Mouse (Mus musculus): ENCODE measurements around the gene Pcnx2.

Pcnx2 gene

DNA sequence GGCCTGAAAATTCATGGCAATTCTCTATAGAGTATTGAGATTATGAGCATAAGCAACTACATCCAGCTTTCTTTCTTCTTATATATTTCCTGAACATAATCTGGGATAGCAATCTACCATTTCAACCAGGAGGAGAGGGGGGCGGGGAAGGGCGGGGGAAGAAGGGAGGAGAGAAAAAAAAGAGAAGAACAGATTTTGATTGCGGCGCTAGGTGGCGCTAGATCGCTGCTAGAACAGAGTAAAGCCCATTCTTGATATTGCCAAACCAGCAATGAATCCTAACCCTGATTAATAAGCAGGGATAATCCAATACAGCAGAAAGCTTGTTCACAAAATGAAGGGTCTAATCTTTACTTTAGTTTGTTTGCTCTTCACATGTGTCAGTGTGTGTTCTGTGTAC, 782 bp upstream of the Pcnx2 start:
- no peak for DNase-seq (ENCODE audit: low spot score)

DNA sequence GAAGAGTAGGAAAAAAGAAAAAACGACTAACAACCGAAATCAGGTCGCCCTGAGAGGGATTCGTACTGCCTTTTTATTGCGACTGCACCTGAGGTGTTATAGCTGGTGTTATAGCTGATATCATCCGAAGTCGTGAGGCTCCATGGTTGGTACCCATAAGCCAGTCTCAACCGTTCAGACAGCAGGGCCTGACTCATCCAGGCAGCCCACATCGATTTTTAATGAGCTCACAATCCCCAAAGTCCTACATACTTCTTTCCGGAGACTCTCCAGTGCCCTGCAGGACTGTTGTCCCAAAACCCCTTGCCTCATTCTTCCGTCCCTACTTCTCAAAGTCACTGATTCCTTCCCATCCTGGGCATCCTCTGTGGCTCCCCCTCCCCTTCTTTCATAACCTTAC, 729 bp downstream of the Pcnx2 start:
- DNase-seq (ENCODE audit: low spot score), result no peak

DNA sequence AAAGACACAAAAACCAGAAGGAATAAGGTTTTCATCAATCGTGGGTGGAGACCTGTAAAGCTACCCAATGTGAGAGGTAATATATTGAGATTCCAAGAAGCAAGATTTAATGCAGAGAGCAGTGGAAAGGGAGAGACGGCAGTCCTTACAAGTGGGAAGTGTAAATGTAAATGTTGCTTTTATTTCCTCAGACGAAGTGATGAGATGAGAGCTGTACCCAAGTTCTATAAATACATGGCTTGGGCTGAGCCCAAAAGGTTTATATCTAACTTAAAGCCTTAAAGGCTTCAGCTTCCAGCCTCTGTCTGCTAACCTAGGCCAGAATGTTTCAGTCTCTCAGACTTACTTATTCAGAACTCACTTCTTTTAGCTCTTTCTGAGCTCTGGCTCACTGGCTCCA, 8.2 kb downstream of the Pcnx2 start:
- no peak for DNase-seq (ENCODE audit: low spot score)

DNA sequence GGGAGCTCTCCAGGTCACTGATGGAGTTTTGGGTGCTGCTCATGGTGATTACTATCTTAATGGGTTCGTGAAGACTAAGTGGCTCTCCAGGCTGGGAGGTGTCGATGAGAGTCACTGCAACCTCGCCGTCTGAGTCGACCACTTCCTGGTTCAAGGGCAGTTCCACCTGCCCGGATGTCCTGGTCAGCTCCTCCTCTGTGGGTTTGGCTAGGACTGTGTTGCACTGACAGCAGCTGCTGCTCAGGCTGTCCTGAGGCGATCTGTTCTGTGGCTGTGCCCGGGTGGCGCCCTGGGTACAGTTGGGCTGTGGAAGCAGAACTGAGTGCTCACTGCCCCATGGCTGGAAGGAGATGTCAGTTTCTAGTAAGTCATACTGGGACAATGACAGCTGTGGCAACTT, 10.6 kb downstream of the Pcnx2 start:
- no peak for DNase-seq (ENCODE audit: low spot score)

DNA sequence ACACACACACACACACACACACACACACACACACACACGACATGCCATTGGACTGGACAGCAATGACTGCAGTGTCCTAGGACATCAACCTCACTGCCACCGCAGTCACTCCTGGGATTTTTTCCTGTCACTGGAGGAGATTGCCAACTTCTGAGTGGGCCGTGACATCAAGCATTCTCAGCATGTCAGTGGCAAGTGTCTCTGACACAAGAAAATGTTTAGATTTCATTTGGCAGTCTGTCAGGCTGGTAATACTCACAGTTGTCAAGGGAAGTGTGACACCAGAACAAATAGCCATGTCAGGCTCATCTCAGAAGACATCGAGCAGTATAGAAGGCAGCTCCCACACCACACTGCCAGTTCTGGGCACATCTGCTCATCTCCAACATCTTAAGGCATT, 17.7 kb downstream of the Pcnx2 start:
- DNase-seq (ENCODE audit: low spot score), result no peak

DNA sequence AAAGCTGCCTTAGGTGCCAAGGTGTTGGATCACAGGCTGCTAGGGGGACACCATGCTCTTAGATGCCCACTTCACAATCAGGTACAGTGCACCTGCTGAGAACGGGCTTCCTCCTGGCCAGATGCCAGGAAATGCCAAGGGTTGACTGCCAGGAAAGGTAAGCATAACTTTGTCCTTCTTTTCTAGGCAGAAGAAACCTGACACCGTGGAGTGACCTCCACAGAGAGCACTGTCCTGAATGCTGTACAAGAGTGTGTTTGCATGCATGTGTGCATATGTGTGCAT, 24.9 kb downstream of the Pcnx2 start:
- DNase-seq (ENCODE audit: low spot score), result no peak

DNA sequence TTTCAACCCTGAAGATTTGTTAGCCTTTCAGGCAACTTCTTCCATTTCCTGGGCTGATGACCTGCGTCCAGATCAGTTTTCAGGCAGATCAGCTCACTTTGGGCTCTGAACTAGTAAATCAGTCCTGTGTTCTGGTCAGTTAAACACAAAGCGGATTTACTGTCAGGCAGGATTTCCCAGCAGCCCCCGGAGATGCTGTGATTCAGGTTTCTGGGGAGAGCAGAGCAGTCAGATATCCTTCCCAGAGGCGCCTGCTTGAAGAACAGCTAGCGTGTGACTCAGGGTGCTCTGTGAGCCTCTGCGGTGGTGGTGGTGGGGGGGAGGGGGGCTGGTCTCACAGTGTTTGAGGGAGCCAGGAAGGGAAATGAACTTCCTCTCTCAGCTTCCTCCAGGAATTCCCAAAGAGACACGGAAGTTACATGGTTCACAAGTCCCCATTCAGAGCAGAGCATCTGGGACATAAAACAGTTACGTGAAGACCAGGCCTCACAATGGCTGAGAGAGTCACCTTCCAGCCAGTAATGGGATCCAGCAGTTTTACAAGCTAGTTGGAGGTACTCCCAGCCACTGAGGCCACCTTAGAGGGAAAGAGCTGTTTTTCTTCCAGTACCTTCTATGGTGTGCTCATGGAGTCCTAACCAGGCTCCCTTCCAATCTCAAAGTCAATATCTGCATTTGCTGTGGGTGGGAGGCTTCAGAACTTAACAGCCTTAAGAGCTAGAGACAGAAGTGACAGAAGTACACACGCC, 25.4 kb downstream of the Pcnx2 start:
- DNase-seq (ENCODE audit: low spot score), result no peak

DNA sequence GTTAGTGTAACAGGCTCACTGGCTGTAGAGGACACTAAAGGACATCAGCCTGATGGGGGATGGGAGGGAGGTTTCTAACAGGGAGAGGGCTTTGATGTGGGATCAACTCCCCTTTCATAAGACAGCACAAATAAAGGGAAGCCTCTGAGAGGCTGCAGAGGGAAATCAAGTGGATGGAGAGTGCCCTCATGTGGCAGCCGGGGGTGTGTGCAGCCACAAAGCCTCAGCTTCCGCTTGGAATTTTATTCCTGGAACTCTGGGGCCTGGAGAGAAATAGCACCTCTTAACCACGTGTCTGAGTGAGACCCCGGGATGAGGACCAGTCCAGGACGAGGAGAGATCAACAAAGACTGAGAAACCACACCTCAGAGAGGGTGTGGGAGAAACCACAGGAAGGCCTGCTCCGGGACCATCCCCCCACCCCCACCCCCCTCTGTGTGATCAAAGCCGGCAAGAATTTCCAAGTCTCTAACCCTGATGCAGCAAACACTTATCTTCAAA, 27.2 kb downstream of the Pcnx2 start:
- peak; percentile 7 for DNase-seq (ENCODE audit: low spot score)

DNA sequence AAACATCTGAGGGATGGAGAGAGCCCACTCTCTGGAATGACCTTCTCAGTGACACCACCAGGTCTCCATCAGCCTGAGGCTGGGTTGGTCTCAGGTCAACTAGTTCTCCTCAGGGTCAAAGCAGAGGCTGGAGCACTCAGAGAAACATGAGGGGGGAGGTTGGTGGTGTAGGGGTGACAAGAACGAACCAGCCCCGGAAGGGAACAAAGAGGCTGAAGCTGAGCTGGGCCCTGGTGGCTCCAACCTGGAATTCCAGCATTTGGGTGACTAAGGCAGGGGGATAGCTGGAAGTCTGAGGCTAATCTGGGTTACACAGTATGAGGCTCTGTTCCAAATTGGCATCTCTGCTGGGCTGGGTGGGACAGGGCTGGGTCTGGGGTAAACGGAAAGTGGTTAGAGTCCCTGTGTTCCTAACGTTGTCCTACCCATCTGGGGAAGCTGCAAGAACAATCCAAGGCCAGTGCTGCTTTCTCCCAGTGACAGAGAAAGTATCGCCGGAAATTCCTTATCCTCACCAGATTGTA, 27.9 kb downstream of the Pcnx2 start:
- no peak for DNase-seq (ENCODE audit: low spot score)

DNA sequence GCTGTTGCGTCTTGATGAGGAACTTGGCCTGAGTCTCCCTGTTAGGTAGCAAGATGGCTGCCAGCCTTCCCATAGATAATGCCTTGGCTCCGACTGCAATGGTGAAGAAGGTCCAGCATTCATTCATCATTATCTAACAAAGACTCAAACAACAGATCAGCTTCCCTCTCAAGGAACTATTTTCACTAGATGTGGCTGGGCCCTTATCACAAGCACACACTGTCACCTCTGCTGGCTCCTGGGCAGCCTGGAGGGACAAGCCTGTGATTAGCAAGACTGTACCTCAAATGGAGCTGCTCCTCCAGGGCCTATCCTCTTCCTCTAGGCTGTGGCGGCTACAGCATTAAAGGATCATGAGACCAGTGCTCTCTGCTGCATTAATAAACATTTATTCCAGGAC, 28.4 kb downstream of the Pcnx2 start:
- no peak for DNase-seq (ENCODE audit: low spot score)

DNA sequence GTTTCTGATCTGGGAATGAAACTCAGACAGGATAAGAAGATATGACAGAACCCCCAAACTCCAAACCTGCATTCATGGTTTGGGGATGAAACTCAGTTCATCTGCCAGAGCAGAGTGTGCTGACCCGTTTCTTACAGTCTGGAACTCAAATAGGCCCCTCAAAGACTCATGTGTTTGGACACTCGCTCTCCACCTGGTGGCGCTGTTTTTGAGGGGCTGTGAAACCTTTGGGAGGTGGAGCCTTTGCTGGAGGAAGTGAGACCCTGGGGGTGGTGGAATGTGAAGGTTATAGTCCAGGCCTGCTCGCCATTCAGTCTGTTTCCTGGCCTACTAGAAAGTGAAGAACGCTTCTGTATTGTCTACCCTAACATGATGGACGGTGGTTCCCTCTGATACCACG, 29.6 kb downstream of the Pcnx2 start:
- DNase-seq (ENCODE audit: low spot score), result no peak

DNA sequence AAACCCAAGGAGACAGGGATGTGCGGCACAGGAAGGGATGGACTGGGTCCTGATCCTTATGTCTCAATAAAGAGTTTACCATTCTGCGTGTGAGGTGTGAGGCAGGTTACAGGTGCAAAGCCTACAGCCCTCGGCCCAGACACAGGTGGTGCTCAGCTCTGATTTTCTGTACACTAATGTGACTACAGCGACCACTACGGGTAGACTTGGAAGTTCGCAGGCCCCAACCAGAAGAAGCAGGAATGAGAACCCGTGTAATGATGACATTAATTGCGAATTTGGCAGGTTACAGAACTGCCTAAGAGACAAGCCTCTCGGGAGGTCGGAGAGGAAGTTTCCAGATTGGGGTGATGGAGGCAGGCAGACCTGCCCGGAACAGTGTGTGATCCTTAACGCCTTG, 32.0 kb downstream of the Pcnx2 start:
- DNase-seq (ENCODE audit: low spot score), result no peak

DNA sequence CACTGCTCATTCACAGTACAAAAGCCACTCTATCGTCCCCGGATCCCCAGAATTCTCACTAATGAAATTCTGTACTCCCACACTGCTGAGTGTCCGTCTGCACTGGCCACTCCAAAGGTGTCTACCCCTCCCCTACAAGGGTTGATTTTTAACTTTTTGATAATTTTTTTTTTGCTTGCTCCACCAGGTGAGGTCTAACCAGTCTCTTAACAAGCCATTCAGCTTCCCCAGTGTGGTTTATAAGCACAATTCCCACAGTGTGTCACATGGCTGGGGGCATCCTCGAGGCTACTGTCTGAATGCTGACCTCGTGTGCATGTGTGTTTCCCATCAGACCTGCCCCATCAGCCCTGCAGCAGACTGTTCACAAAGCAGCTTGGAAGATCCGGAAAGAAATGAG, 40.9 kb downstream of the Pcnx2 start:
- DNase-seq (ENCODE audit: low spot score), result no peak

DNA sequence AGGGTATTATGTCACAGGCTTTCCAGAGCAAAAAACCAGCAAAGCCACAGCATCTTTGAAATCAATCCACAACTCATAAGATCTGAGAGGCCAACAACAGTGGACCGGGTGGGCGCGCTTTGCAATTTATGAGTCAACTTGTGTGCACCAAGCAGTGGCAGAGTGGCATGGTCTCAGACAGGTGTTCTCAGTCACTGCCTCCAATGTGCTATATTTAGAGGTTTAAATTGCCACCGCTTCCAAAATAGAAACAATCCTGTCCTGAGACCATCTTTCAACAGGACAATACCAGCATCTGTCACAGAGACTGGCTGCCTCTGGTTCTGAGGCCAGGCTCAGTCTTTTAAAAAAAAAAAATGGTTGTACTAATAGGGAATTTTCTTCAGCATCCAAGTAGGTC, 42.0 kb downstream of the Pcnx2 start:
- no peak for DNase-seq (ENCODE audit: low spot score)

DNA sequence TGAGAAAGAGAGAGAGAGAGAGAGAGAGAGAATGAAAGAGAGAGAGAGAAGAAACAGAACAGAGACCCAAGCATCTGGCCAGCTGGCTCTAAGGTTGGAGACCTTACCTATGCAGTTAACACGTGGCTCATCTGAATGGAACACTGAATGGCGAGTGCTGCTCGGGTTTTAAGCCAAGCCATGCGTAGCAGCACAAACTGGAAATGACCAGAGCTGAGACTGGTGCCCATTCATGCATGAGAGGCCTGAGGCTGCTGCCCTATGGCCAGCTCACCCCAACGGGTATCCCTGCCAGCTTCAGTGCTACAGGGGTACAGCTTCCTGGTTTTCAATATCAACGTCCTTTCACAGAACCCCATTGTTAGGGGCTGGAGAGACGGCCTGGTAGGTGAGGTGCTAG, 43.7 kb downstream of the Pcnx2 start:
- DNase-seq (ENCODE audit: low spot score), result no peak

DNA sequence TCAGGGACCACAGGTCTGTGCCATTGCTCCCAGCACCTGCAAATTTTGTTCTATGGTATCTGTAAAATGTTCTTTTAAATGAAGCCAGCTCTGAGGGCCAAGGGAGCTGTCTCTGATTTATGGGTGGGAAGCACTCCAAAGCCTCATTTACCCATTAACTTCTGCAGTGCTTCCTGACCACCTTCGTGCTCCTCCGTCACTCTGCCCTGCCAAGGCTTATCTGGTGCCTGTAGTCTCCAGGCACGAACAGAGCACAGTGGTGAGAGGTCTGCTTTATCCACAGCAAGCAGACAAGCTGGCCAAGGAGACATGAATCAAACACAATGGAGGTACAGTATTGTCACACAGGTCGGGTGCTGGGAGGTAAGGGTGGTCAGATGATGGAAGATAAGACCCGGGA, 44.8 kb downstream of the Pcnx2 start:
- no peak for DNase-seq (ENCODE audit: low spot score)

DNA sequence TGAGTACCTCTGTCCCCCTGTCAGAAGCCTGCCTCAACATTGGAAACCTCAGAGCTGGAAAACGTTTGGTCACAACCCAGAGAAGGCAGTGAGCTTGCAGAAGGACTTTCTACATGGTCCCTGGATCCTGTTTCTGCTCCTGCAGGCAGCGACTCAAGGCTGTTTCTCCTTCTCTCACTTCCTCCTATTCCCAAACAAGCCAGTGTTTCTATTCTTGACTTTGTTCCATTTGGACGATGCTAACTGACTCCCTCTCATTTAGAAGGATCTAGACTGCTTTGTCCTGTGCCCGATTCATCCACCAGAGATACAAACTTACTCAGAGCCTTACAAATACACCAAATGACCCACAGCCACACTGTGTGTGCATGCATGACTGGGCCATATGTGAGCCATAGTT, 48.9 kb downstream of the Pcnx2 start:
- DNase-seq (ENCODE audit: low spot score), result no peak

DNA sequence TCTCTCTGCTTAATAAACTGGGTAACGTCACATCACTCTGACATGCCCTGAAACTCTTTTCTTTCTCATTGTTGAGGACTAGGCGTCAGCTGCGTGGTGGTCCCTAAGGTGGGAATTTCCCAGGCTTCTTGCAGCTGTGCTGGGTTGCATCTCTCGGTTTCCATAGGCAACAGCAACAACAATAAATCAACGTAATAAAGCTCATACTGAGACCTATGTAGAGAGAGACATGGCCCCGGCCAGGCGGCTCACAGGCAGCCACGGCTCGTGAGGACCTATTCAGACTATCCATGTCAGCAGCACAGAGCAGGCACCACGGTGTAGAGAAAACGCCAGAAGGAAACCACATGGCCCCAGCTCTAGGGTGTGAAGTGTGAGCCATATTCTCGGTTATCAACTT, 50.3 kb downstream of the Pcnx2 start:
- DNase-seq (ENCODE audit: low spot score), result no peak

DNA sequence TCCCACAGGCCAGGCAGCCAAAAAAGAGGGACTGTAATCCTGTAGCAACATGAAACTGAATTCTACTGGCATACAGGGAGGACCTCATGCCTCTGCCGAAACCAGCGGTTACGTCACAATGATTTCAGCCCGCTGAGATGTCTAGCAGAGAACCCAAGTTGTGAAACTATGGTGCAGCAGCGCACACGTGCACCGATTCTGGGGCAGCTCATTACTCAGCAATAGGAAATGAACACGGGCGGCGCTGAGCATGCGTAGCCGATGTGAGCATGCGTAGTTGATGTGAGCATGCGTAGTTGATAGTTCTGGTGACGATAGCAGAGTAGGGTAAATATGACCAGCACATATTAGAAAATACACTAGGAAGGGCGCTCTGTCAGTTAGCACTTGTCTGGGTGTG, 52.8 kb downstream of the Pcnx2 start:
- DNase-seq (ENCODE audit: low spot score), result no peak

DNA sequence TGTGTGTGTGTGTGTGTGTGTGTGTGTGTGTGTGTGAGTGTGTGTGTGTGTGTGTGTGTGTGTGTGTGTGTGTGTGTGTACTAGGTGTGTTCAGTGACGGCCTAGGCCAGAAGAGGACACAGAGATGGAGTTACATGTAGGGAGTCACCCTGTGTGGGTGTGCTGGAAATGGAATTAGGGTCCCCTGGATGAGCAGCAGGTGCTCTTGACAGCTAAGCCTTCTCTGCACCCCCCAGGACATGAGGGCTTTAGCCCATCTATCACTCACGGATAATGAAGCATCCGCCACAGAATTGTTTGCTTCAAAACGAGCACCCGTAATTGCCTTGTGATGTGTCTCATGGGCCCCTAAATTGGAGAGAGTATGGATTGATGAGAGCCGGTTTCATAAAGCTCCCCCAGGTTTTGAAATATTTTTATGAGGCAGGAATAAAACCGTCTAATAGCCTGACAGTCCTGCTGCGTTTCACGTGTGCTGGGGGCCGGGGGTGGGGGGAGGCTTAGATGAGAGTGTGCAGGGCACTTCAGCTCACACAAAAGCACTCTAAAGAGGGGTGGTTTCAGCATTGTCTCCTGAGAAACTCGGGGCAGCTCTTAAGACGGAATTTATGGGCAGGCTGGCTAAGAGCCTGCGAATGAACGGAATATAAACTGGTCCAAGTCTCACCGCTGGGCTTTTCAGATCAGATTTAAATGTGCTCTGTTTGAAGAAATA, 54.8 kb downstream of the Pcnx2 start:
- no peak for DNase-seq (ENCODE audit: low spot score)

DNA sequence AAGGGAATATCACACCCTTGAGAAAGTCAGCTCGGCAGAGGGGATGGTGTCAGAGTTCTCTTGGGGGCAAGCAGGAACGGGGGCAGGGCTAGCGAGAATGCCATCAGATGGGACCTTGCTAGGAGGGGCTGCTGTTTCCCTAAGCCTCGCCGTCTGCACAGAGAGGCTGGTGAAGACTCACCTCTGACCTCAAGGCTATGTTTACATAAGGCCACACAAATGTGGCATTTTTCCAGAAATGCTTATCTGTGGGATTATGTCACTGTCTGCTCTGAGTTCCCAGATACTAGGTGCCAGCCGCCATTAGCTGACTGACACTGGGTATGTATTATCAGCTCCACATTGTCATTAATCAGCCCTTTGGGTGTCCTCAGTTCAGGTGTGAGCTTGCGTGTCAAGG, 56.0 kb downstream of the Pcnx2 start:
- no peak for DNase-seq (ENCODE audit: low spot score)

DNA sequence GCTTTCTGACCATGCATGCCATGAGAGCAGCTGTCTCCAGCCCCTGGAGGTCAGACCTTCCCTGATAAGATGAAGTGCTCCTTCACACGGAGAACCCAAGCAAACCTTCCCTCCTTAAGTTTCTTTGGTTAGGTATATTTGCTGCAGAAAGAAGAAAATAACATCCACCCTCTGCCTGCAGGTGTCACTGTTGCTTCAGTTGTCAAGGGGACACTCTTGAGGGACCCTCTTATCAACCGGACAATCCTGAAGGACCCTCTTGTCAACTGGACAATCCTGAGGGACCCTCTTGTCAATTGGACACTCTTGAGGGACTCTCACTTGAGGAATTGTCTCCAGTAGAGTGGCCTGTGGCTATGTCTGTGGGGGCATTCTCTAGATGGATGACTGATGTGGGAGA, 73.4 kb downstream of the Pcnx2 start:
- no peak for DNase-seq (ENCODE audit: low spot score)

DNA sequence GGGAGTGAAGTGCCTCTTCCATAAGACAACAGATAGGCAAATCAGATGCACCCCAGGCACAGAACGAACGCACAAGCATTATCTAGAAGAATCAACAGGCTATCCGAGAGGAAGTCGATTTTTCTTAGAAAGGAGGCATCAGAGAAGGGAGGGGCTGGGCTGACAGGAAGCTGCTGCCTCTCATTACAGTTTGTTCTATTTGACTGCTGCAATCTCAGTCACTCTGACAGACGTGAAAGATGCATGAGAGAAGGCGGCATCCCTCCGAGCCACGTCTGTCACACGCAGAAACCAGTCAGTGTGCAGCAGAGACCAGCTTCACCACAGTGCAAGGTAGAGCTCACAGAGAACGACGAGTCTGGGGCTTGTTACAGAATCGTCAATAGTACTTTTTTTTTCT, 74.4 kb downstream of the Pcnx2 start:
- peak; percentile 59 for DNase-seq (ENCODE audit: low spot score)

DNA sequence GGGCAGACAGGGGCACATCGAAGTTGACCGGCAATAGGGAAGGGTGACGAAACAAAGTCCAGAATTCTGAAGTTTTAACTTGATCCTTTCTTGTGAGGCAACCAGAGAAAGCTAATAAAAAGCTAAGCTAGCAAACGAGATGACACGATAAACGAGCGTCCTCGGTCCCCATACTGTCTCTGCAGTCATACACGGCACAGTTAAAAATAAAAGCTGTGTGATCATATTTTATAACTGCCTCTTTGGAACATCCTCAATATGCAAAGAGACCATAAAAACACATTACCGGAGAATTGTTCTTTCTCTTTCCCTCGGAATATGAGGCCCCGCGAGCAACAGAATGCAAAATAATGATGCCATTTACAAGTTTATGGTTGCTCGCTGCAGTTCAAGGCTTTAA, 76.1 kb downstream of the Pcnx2 start:
- no peak for DNase-seq (ENCODE audit: low spot score)
